Mouse (Mus musculus): ENCODE data around the gene Zfp46. TPM values are rescaled to one million over a fixed set of nuclear protein-coding genes. Genes with fewer than 3 reads are reported as not detected.

Gene Zfp46
- polyA plus RNA-seq, 1 experiment = 26.3 TPM

- peak in 1 of 2 experiments; percentile 39 for DNase-seq
Measured at GRCm38 (mm10) chr4:136324226-136324625, 39.7 kb downstream of the Zfp46 start.

GRCm38 (mm10) chr4:136327238-136327637 is 42.8 kb downstream of the Zfp46 start:
- Histone ChIP-seq H3K27ac (ENCODE audit: insufficient read depth, low read length) (no peak overlapping the region), H3K4me1 (ENCODE audit: control insufficient read depth, insufficient read depth, low read length) (no peaks in the 10 kb centered on the region), H3K4me3 (replicated peaks; ENCODE audit: insufficient read depth, low read depth, low read length) (no peak overlapping the region), H3K27me3 (ENCODE audit: control insufficient read depth, insufficient read depth, low read length) (no peaks in the 10 kb centered on the region)
- WGBS = 78% methylated on average over 5 of the region's 5 CpGs
- DNase-seq = no peak
- TF ChIP-seq POLR2A (IDR thresholded peaks at IDR 0.05; ENCODE audit: borderline replicate concordance, insufficient read depth, low read length) = no peak
- no peak for TF ChIP-seq CTCF (IDR thresholded peaks at IDR 0.05; ENCODE audit: borderline replicate concordance, insufficient read depth, low read depth, low read length)

More at GRCm38 (mm10) chr4:136324226-136324625, 39.7 kb downstream of the Zfp46 start:
- no peaks in the 10 kb centered on the region for H3K4me1 ChIP-seq (ENCODE audit: control insufficient read depth, insufficient read depth, low read length)
- no peak overlapping the region for H3K4me3 ChIP-seq (replicated peaks; ENCODE audit: insufficient read depth, low read depth, low read length)
- TF ChIP-seq POLR2A (IDR thresholded peaks at IDR 0.05; ENCODE audit: borderline replicate concordance, insufficient read depth, low read length) = no peak
- TF ChIP-seq CTCF (IDR thresholded peaks at IDR 0.05; ENCODE audit: borderline replicate concordance, insufficient read depth, low read depth, low read length) = peak; percentile 31; the same call in 1 of the 2 replicates
- H3K27ac ChIP-seq (ENCODE audit: insufficient read depth, low read length) = no peak overlapping the region
- no peaks in the 10 kb centered on the region for H3K27me3 ChIP-seq (ENCODE audit: control insufficient read depth, insufficient read depth, low read length)
- whole genome bisulfite sequencing = 4% methylated on average over 2 of the region's 2 CpGs

- no peaks in the 10 kb centered on the region for H3K4me1 ChIP-seq (ENCODE audit: control insufficient read depth, insufficient read depth, low read length)
- H3K27ac ChIP-seq (ENCODE audit: insufficient read depth, low read length) = no peak overlapping the region
- H3K4me3 ChIP-seq (replicated peaks; ENCODE audit: insufficient read depth, low read depth, low read length) = no peak overlapping the region
- no peaks in the 10 kb centered on the region for H3K27me3 ChIP-seq (ENCODE audit: control insufficient read depth, insufficient read depth, low read length)
- DNase-seq = no peak
- no peak for TF ChIP-seq POLR2A (IDR thresholded peaks at IDR 0.05; ENCODE audit: borderline replicate concordance, insufficient read depth, low read length)
- no peak for TF ChIP-seq CTCF (IDR thresholded peaks at IDR 0.05; ENCODE audit: borderline replicate concordance, insufficient read depth, low read depth, low read length)
Measured at GRCm38 (mm10) chr4:136328115-136328514, 43.6 kb downstream of the Zfp46 start.

- DNase-seq = no peak
- 94% methylated on average over 3 of the region's 3 CpGs for WGBS
- TF ChIP-seq CTCF (IDR thresholded peaks at IDR 0.05; ENCODE audit: borderline replicate concordance, insufficient read depth, low read depth, low read length) = no peak
- no peak for TF ChIP-seq POLR2A (IDR thresholded peaks at IDR 0.05; ENCODE audit: borderline replicate concordance, insufficient read depth, low read length)
- H3K27me3 ChIP-seq (ENCODE audit: control insufficient read depth, insufficient read depth, low read length) = no peaks in the 10 kb centered on the region
- no peak overlapping the region for H3K4me3 ChIP-seq (replicated peaks; ENCODE audit: insufficient read depth, low read depth, low read length)
- no peaks in the 10 kb centered on the region for H3K4me1 ChIP-seq (ENCODE audit: control insufficient read depth, insufficient read depth, low read length)
- H3K27ac ChIP-seq (ENCODE audit: insufficient read depth, low read length) = no peak overlapping the region
Measured at GRCm38 (mm10) chr4:136331709-136332108, 47.2 kb downstream of the Zfp46 start.

GRCm38 (mm10) chr4:136333191-136333590 is 48.7 kb downstream of the Zfp46 start:
- no peak for DNase-seq
- WGBS = 89% methylated on average over 3 of the region's 3 CpGs

GRCm38 (mm10) chr4:136335065-136335464 is 50.6 kb downstream of the Zfp46 start:
- Histone ChIP-seq H3K27me3 (ENCODE audit: control insufficient read depth, insufficient read depth, low read length) (no peaks in the 10 kb centered on the region), H3K4me3 (replicated peaks; ENCODE audit: insufficient read depth, low read depth, low read length) (no peak overlapping the region), H3K27ac (ENCODE audit: insufficient read depth, low read length) (no peak overlapping the region), H3K4me1 (ENCODE audit: control insufficient read depth, insufficient read depth, low read length) (no peaks in the 10 kb centered on the region)
- TF ChIP-seq POLR2A (IDR thresholded peaks at IDR 0.05; ENCODE audit: borderline replicate concordance, insufficient read depth, low read length) (no peak), CTCF (IDR thresholded peaks at IDR 0.05; ENCODE audit: borderline replicate concordance, insufficient read depth, low read depth, low read length) (no peak)
- DNase-seq = no peak
- WGBS = 72% methylated on average over 2 of the region's 2 CpGs

More at GRCm38 (mm10) chr4:136333191-136333590, 48.7 kb downstream of the Zfp46 start:
- TF ChIP-seq CTCF (IDR thresholded peaks at IDR 0.05; ENCODE audit: borderline replicate concordance, insufficient read depth, low read depth, low read length) = no peak
- TF ChIP-seq POLR2A (IDR thresholded peaks at IDR 0.05; ENCODE audit: borderline replicate concordance, insufficient read depth, low read length) = no peak
- H3K27me3 ChIP-seq (ENCODE audit: control insufficient read depth, insufficient read depth, low read length) = no peaks in the 10 kb centered on the region
- no peak overlapping the region for H3K4me3 ChIP-seq (replicated peaks; ENCODE audit: insufficient read depth, low read depth, low read length)
- no peaks in the 10 kb centered on the region for H3K4me1 ChIP-seq (ENCODE audit: control insufficient read depth, insufficient read depth, low read length)
- no peak overlapping the region for H3K27ac ChIP-seq (ENCODE audit: insufficient read depth, low read length)

- H3K4me3 ChIP-seq (replicated peaks; ENCODE audit: insufficient read depth, low read depth, low read length) = no peak overlapping the region
- H3K27ac ChIP-seq (ENCODE audit: insufficient read depth, low read length) = no peak overlapping the region
- TF ChIP-seq POLR2A (IDR thresholded peaks at IDR 0.05; ENCODE audit: borderline replicate concordance, insufficient read depth, low read length) = no peak
- TF ChIP-seq CTCF (IDR thresholded peaks at IDR 0.05; ENCODE audit: borderline replicate concordance, insufficient read depth, low read depth, low read length) = no peak
- H3K27me3 ChIP-seq (ENCODE audit: control insufficient read depth, insufficient read depth, low read length) = no peaks in the 10 kb centered on the region
- DNase-seq = no peak
- 68% methylated on average over 4 of the region's 4 CpGs for WGBS
- no peaks in the 10 kb centered on the region for H3K4me1 ChIP-seq (ENCODE audit: control insufficient read depth, insufficient read depth, low read length)
Measured at GRCm38 (mm10) chr4:136337129-136337528, 52.6 kb downstream of the Zfp46 start.

Other genes starting within 250 kb of the Zfp46 start
- gene Rpl11, start 231.3 kb upstream of the Zfp46 start, polyA plus RNA-seq (2012; rRNA removed) = 436 and 481 TPM in 2 replicates
- 53.6 and 55.1 TPM in 2 replicates for gene Id3, start 141.2 kb upstream of the Zfp46 start, polyA plus RNA-seq (2012; rRNA removed)
- gene E2f2, start 112.3 kb upstream of the Zfp46 start, polyA plus RNA-seq (2012; rRNA removed) = 0.27 and 0.74 TPM in 2 replicates
- 5.5 and 6.3 TPM in 2 replicates for gene Asap3, start 78.3 kb upstream of the Zfp46 start, polyA plus RNA-seq (2012; rRNA removed)
- gene Tcea3, start 37.0 kb upstream of the Zfp46 start, polyA plus RNA-seq (2012; rRNA removed) = 1.2 and 1.6 TPM in 2 replicates
- 54.8 and 57.8 TPM in 2 replicates for gene Hnrnpr, start 26.3 kb downstream of the Zfp46 start, polyA plus RNA-seq (2012; rRNA removed)
- 1.2 and 1.8 TPM in 2 replicates for gene Htr1d, start 138.8 kb downstream of the Zfp46 start, polyA plus RNA-seq (2012; rRNA removed)
- gene 6030445D17Rik, start 177.6 kb downstream of the Zfp46 start, polyA plus RNA-seq (2012; rRNA removed) = 0.61 and 0.67 TPM in 2 replicates
- 48.0 TPM in 2 replicates for gene Luzp1, start 185.1 kb downstream of the Zfp46 start, polyA plus RNA-seq (2012; rRNA removed)

Data from cerebellum, adult 2 months (tissue).